Mouse (Mus musculus) intestine, postnatal 0 days (tissue): ENCODE measurements around the gene Erc1. TPM values are rescaled to one million over a fixed set of nuclear protein-coding genes. Genes with fewer than 3 reads are reported as not detected.
"Not testable (repeated sequence)": the region's sequence is repeated elsewhere in the genome, so short reads cannot be mapped to it uniquely, and the experiment has no call there.

Source experiments
- ATAC-seq: fragments of 200-750 bp; cut with Nextera tagmentation; 2 replicates; pipeline ENCODE4 v1.8.0; 2017; ENCODE audit warnings: mild to moderate bottlenecking, moderate TSS enrichment, moderate library complexity
- H3K27ac ChIP-seq: fragments of 300-500 bp; sonication (generic); 2 replicates; pipeline ENCODE4 v1.5.1; 2014; ENCODE audit warnings: mild to moderate bottlenecking, low read depth, low read length, moderate library complexity
- H3K27me3 ChIP-seq: fragments of 300-500 bp; sonication (generic); replicated peaks from 2 replicates; pipeline ENCODE4 v1.6.1; 2014; ENCODE audit warnings: low read length, mixed read lengths; ENCODE audit not compliant: control insufficient read depth, insufficient read depth
- H3K36me3 ChIP-seq: fragments of 300-500 bp; sonication (generic); 2 replicates; pipeline ENCODE4 v1.6.1; 2014; ENCODE audit warnings: mild to moderate bottlenecking, moderate library complexity; ENCODE audit not compliant: control insufficient read depth, insufficient read depth
- H3K4me1 ChIP-seq: fragments of 300-500 bp; sonication (generic); replicated peaks from 2 replicates; pipeline ENCODE4 v1.6.1; 2014; ENCODE audit warnings: antibody characterized with exemption, low read length, mixed read lengths; ENCODE audit not compliant: control insufficient read depth, insufficient read depth
- H3K4me2 ChIP-seq: fragments of 300-500 bp; sonication (generic); replicated peaks from 2 replicates; pipeline ENCODE4 v1.6.1; 2014; ENCODE audit warnings: low read depth, mild to moderate bottlenecking, moderate library complexity
- H3K4me3 ChIP-seq: fragments of 300-500 bp; sonication (generic); 2 replicates; pipeline ENCODE4 v1.5.1; 2014; ENCODE audit warnings: low read depth, low read length
- H3K9ac ChIP-seq: fragments of 300-500 bp; sonication (generic); 2 replicates; pipeline ENCODE4 v1.6.1; 2014; ENCODE audit warnings: mild to moderate bottlenecking, low read depth, low read length
- H3K9me3 ChIP-seq: fragments of 300-500 bp; sonication (generic); 2 replicates; pipeline ENCODE4 v1.6.1; 2016; ENCODE audit warnings: mixed run types; ENCODE audit not compliant: control insufficient read depth
- CTCF ChIP-seq: sonication (generic); IDR thresholded peaks from 2 replicates; pipeline ENCODE4 v1.5.1; 2016; ENCODE audit warnings: low read depth, mild to moderate bottlenecking, control low read depth, antibody characterized with exemption, moderate library complexity
- WGBS: fragments of 180-500 bp; shearing (Covaris S2); extraction: QIAGEN DNeasy Blood & Tissue Kit; methylation state at CpG from one replicate; pipeline ENCODE4 v1.1.7; 2014; 5-methylcytosine and 5-hydroxymethylcytosine counted together
- polyA plus RNA-seq: library from polyadenylated mRNA; unstranded; fragments of >200 nt; fragmentation: Nextera tagmentation; extraction: Ambion mirVana; gene quantifications from 2 replicates; pipeline ENCODE4 v1.2.1, GENCODE M21; 2015

Gene Erc1
- polyA plus RNA-seq, 1 experiment from 2014 or later: 4.5 TPM

- no peak overlapping the region for H3K4me3 ChIP-seq
- 85% methylated on average over 4 of the region's 4 CpGs for WGBS
- no peaks in the 10 kb centered on the region for H3K27me3 ChIP-seq
- H3K9ac ChIP-seq: no peak overlapping the region
- H3K36me3 ChIP-seq: no peaks in the 10 kb centered on the region
- no peak overlapping the region for H3K27ac ChIP-seq
- no peak for TF ChIP-seq CTCF
- H3K9me3 ChIP-seq: no peaks in the 10 kb centered on the region
- no peak for ATAC-seq
- H3K4me1 ChIP-seq: no peaks in the 10 kb centered on the region
- no peak overlapping the region for H3K4me2 ChIP-seq
Measured at GRCm38 (mm10) chr6:119818541-119818940, 29.4 kb downstream of the Erc1 start.

GRCm38 (mm10) chr6:119815426-119815825 lies 32.5 kb downstream of the Erc1 start:
- no peaks in the 10 kb centered on the region for H3K9me3 ChIP-seq
- no peaks in the 10 kb centered on the region for H3K36me3 ChIP-seq
- H3K27ac ChIP-seq: no peak overlapping the region
- H3K9ac ChIP-seq: no peak overlapping the region
- TF ChIP-seq CTCF: no peak
- H3K4me2 ChIP-seq: no peak overlapping the region
- 77% methylated on average over 4 of the region's 4 CpGs for WGBS
- ATAC-seq: no peak
- H3K4me1 ChIP-seq: no peaks in the 10 kb centered on the region
- H3K4me3 ChIP-seq: no peak overlapping the region
- H3K27me3 ChIP-seq: no peaks in the 10 kb centered on the region

GRCm38 (mm10) chr6:119813055-119813454 lies 34.9 kb downstream of the Erc1 start:
- not testable (repeated sequence) for H3K9me3 ChIP-seq, H3K27me3 ChIP-seq, H3K4me1 ChIP-seq, H3K36me3 ChIP-seq, H3K4me3 ChIP-seq, H3K4me2 ChIP-seq, ATAC-seq, H3K9ac ChIP-seq, H3K27ac ChIP-seq

- H3K27me3 ChIP-seq: no peaks in the 10 kb centered on the region
- no peaks in the 10 kb centered on the region for H3K4me1 ChIP-seq
- TF ChIP-seq CTCF: no peak
- no peak overlapping the region for H3K4me2 ChIP-seq
- H3K4me3 ChIP-seq: no peak overlapping the region
- no peaks in the 10 kb centered on the region for H3K9me3 ChIP-seq
- no peak overlapping the region for H3K27ac ChIP-seq
- WGBS: 79% methylated on average over 2 of the region's 2 CpGs
- H3K36me3 ChIP-seq: no peaks in the 10 kb centered on the region
- no peak overlapping the region for H3K9ac ChIP-seq
- ATAC-seq: no peak
Measured at GRCm38 (mm10) chr6:119808726-119809505, 39.1 kb downstream of the Erc1 start.

- 90% methylated on average over 2 of the region's 2 CpGs for WGBS
- H3K27me3 ChIP-seq: no peaks in the 10 kb centered on the region
- no peaks in the 10 kb centered on the region for H3K36me3 ChIP-seq
- no peak overlapping the region for H3K9ac ChIP-seq
- H3K4me1 ChIP-seq: no peaks in the 10 kb centered on the region
- no peak for ATAC-seq
- no peak for TF ChIP-seq CTCF
- H3K9me3 ChIP-seq: no peaks in the 10 kb centered on the region
- H3K4me3 ChIP-seq: no peak overlapping the region
- H3K27ac ChIP-seq: no peak overlapping the region
- no peak overlapping the region for H3K4me2 ChIP-seq
Measured at GRCm38 (mm10) chr6:119803239-119803638, 44.7 kb downstream of the Erc1 start.

- Histone ChIP-seq H3K9me3 (no peaks in the 10 kb centered on the region), H3K9ac (no peak overlapping the region), H3K27me3 (no peaks in the 10 kb centered on the region), H3K27ac (no peak overlapping the region), H3K36me3 (peaks cover 8% of the 10 kb centered on the region; the same call in 1 of the 2 replicates), H3K4me1 (no peaks in the 10 kb centered on the region), H3K4me3 (no peak overlapping the region), H3K4me2 (no peak overlapping the region)
- TF ChIP-seq CTCF: no peak
- WGBS: 89% methylated on average over 12 of the region's 12 CpGs
- no peak for ATAC-seq
Measured at GRCm38 (mm10) chr6:119796911-119797486, 51.0 kb downstream of the Erc1 start.
